Comparison of ENCODE assay signal across 30 mouse cellular contexts in genomic region chr5:151187336-151187735, GRCm38 (mm10). TPM values are rescaled to one million over a fixed set of nuclear protein-coding genes. Genes with fewer than 3 reads are reported as not detected.
A peak's percentile ranks its signal among the peaks of the same experiment; 100 is the strongest.
DNase-seq lines count a peak whose midpoint lies in the region; ATAC-seq lines count a peak whose summit lies in the region.
"Had no signal": no experiment of that assay in that cellular context is flagged by ENCODE, and none has a peak within 500 bp of the region (broad histone marks: within the 10 kb centered on the region; RNA-seq: fewer than 3 reads in every experiment).

No protein-coding gene starts in this region.

- no peak overlapping the region for H3K4me3 ChIP-seq in neural tube, embryonic 15.5 days (replicated peaks)
- H3K4me3 ChIP-seq: embryonic facial prominence, embryonic 15.5 days; heart, embryonic 10.5 days; hindbrain, embryonic 12.5 days; limb, embryonic 10.5 days; liver, embryonic 12.5 days; megakaryocyte, embryonic 14.5 days; midbrain, embryonic 13.5 days; neural tube, embryonic 12.5 days had no signal

- 82% methylated on average over 11 of the region's 11 CpGs for WGBS in neural tube, embryonic 15.5 days

- no peak overlapping the region for H3K27ac ChIP-seq in neural tube, embryonic 15.5 days (replicated peaks)
- H3K27ac ChIP-seq: embryonic facial prominence, embryonic 15.5 days; heart, embryonic 10.5 days; hindbrain, embryonic 12.5 days; kidney, postnatal 0 days; limb, embryonic 10.5 days; liver, embryonic 12.5 days; midbrain, embryonic 13.5 days; neural tube, embryonic 12.5 days had no signal

- H3K27me3 ChIP-seq in neural tube, embryonic 15.5 days (replicated peaks), result peaks cover 5% of the 10 kb centered on the region; the same call in 1 of the 2 replicates
- H3K27me3 ChIP-seq: embryonic facial prominence, embryonic 15.5 days; liver, embryonic 12.5 days; neural tube, embryonic 12.5 days had no signal

- H3K9me3 ChIP-seq in neural tube, embryonic 15.5 days (replicated peaks), result no peaks in the 10 kb centered on the region
- H3K9me3 ChIP-seq: embryonic facial prominence, embryonic 15.5 days; heart, embryonic 10.5 days; hindbrain, embryonic 12.5 days; limb, embryonic 10.5 days; liver, embryonic 12.5 days; megakaryocyte, embryonic 14.5 days; midbrain, embryonic 13.5 days; neural tube, embryonic 12.5 days had no signal

- no peak for ATAC-seq in neural tube, embryonic 15.5 days (ENCODE audit: low FRiP score)
- ATAC-seq: activated CD4-positive, CD25-positive, alpha-beta regulatory T cell, adult 4 months; forebrain, postnatal 0 days; liver, embryonic 12.5 days; midbrain, embryonic 13.5 days had no signal

- no peak overlapping the region for H3K9ac ChIP-seq in neural tube, embryonic 15.5 days (replicated peaks)
- H3K9ac ChIP-seq: embryonic facial prominence, embryonic 15.5 days; forebrain, postnatal 0 days; hindbrain, embryonic 12.5 days; liver, embryonic 12.5 days; midbrain, embryonic 13.5 days; neural tube, embryonic 12.5 days had no signal

- H3K4me1 ChIP-seq in neural tube, embryonic 15.5 days, result peaks cover 13% of the 10 kb centered on the region
- H3K4me1 ChIP-seq: neural tube, embryonic 12.5 days had no signal

- 0 out of 2 replicates have a peak overlapping the region, but pooled peaks have one; percentile 1 for H3K4me2 ChIP-seq in neural tube, embryonic 15.5 days
- H3K4me2 ChIP-seq: embryonic facial prominence, embryonic 15.5 days; hindbrain, embryonic 12.5 days; liver, embryonic 12.5 days; midbrain, embryonic 13.5 days; neural tube, embryonic 12.5 days had no signal

- intact Hi-C loops in heart, postnatal 36 days (cut with DNase I), result no loop called here

- H3K36me3 ChIP-seq in neural tube, embryonic 15.5 days, result no peaks in the 10 kb centered on the region
- H3K36me3 ChIP-seq: embryonic facial prominence, embryonic 15.5 days; heart, embryonic 10.5 days; hindbrain, embryonic 12.5 days; limb, embryonic 10.5 days; liver, embryonic 12.5 days; midbrain, embryonic 13.5 days; neural tube, embryonic 12.5 days had no signal

- peak; percentile 71 for DNase-seq in heart, adult 11 months
- no peak for DNase-seq in heart, postnatal 36 days
- peak; percentile 27 for DNase-seq in layer of hippocampus, adult 9-11 months
- no peak for DNase-seq in layer of hippocampus, adult 8-10 months (ENCODE audit: low spot score in 2 of 2)
- DNase-seq in right cerebral cortex, adult 18-20 months, result peak; percentile 26
- no peak for DNase-seq in right cerebral cortex, postnatal 25 days
- DNase-seq in kidney, adult 11 months, result no peak
- DNase-seq: adrenal gland, adult 8-10 months; cerebellum, adult 18-20 months; cerebellum, postnatal 14 days; embryo, embryonic 11 days; forebrain, postnatal 0 days; gastrocnemius, postnatal 36 days; kidney, adult 2 months; lung, adult 2 months; lung, postnatal 36 days; thymus, adult 18-20 months; thymus, postnatal 4 days had no signal

RNA-seq across cellular contexts. Expression of gene Stard13, which starts 46.3 kb away (rescaled TPM):
- total RNA-seq in heart, postnatal 36 days (2021), result 10 to 100 TPM; 24.1 to 25.0 TPM
- 10 to 100 TPM; 24.2 to 30.2 (median 24.4) TPM for total RNA-seq in layer of hippocampus, adult 8-10 months (2022)
- 5.9 and 6.0 TPM in 2 replicates for polyA plus RNA-seq in neural tube, embryonic 15.5 days (2015; fragmentation: Nextera tagmentation; extraction: Ambion mirVana)
- total RNA-seq: monocyte, adult 5-6 weeks had no signal
- polyA plus RNA-seq: activated CD4-positive, CD25-positive, alpha-beta regulatory T cell, adult 4 months had no signal

Comparison
In these comparisons a context has a peak if more than half of its experiments do, and no peak if none do; other contexts are left out.
1. DNase-seq: peak in heart, adult 11 months (single experiment), layer of hippocampus, adult 9-11 months (single experiment) and right cerebral cortex, adult 18-20 months (single experiment); none in heart, postnatal 36 days (0 of 2), layer of hippocampus, adult 8-10 months (0 of 2), right cerebral cortex, postnatal 25 days (single experiment) and kidney, adult 11 months (single experiment).